Mouse (Mus musculus) T-helper 2 cell (primary cell): Measurements from ENCODE around the gene Zfp263.

ENCODE experiments used
- in situ Hi-C: fragments of 300-600 bp; cut with MboI, MseI; formaldehyde crosslinking; loops from one replicate; pipeline ENCODE4 v1.15.1; 2025; ENCODE audit warnings: high pct_unique_total_duplicates

Zfp263 gene

DNA sequence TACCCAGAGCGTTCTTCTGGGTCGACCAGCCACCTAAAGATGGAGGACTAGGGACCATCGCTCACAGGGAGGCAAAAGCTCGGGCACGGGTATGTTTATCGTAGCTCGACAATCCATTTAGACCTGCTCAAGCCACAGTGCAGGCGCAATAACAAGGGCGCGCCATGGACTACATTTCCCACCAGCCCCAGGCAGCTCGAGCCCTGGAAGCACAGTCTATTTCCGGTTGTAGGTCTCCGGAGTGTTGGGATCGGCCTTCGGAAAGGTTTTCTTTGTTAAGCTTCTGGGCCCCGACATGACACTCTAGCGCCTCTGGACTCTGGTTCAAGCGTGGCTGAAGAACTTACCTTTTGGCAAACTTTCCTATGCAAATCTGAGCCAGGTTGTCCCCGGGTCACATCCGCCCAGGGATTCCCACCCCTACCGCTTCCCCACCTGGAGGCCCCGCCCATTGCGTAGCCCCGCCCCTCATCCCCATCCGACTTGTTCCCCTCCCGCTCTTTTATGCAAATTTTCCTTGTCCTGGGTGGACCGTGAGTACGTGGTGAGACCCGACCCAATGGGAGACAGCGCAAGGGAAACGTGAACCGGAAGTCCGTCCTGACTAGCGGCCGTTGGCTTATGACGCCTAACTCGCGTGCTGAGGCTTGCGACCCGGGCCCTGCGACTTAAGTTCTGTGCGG, at the start of gene Zfp263:
Gene Zfp263 (plus strand): TSS at position 591 of the 683 bp plus-strand sequence.
- in situ Hi-C loops = loop anchor here (5.0 kb wide), 1 partner anchor 139 kb away; the partner anchor contains the start of genes Gm20695 and Zfp597

DNA sequence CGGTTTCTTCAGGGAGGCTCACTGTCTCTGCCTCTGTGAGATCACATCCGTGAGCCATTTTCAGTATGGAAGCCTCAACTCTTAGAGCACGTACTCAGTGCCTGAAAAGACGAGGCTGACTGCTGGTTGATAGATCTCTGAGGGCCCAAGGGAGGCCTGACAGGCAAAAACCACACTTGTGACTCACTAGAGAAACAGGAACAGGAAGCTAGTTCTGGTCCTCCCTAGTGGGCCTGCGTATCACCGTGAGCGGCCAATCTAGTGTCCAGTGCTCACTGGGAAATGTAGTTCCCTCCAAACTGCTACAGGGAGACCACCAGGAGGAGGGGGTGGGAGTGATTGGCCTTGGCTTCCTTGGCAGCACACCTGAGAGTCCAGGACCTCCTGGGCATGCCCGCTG, 44.6 kb upstream of the Zfp263 start:
- in situ Hi-C loops = no loop called here

DNA sequence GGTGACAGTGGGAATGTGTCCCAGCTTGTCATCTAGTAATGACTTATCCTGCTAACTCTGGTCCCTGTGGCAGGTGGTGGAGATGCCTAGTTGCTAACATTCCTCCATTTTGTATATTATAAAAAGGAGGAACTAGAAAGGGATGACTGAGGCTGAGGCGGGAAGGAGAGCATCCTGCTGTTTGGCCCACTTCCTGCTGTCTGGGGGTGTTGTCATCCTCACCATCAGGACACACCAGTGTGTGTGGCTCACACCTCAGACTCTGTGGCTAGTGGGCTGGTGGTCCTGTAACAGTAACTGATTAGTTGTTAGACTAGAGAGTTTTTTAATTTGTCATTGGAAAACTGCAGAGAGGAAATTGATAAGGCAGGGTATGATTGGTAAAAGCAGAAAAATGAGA, 43.0 kb upstream of the Zfp263 start:
- in situ Hi-C loops = no loop called here

DNA sequence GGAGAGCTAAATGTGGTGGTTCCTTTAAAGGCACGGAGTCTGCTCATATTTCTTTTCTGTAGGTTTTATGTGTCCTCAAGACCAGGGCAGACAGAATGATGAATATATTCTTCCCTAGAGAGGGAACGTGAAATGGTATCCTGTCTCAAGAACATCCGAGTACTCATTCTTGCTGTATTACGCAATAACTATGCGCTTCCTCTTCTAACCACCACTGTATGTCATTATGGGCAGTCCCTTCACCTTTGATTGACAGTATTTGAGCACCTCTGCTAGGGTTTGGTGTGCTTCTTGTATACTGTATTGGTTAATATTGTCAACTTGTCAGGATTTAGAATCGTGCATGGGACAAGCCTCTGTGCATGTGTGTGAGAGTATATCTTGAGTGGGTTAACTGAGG, 37.2 kb upstream of the Zfp263 start:
- in situ Hi-C loops = no loop called here

DNA sequence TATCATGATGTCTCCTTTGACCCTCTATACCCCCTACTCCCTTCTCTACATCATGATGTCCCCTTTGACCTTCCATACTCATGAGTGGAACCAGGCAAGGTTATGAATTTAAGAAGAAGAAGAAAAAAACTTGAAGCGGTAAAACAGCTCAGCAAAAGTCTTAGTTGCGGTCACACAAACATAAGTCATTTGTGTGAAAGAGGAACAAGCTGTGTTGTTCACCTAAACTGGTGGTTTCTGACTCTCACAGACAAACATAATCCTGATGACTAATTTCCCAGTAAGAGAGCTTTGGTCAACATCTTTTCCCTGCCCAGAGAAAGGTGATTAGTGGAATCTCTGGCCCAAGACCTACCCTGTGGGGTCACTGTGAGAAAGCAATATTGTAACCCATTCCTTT, 29.2 kb upstream of the Zfp263 start:
- in situ Hi-C loops = no loop called here

DNA sequence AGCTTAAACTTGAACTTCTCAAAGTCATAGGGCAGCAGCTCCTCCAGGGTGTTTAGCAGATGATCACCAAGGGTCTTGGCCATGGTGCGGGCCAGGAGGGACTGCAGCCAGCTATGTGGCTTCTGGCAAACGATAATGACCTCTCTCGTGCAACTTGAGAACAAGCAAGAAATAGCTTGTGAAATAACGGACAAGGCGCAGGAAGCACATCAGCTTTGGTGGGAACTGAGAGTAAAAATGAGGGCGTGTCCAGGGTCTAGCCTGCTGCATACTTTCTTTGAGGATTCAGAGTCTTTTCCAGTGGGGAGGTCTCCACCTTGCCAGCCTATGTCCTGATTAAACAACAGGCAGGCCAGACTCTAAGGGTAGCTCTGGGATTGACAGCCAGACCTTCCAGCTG, 25.9 kb upstream of the Zfp263 start, which contains the start of gene Mefv:
Gene Mefv (minus strand): TSS at position 118 of the 400 bp plus-strand sequence.
- in situ Hi-C loops = no loop called here

DNA sequence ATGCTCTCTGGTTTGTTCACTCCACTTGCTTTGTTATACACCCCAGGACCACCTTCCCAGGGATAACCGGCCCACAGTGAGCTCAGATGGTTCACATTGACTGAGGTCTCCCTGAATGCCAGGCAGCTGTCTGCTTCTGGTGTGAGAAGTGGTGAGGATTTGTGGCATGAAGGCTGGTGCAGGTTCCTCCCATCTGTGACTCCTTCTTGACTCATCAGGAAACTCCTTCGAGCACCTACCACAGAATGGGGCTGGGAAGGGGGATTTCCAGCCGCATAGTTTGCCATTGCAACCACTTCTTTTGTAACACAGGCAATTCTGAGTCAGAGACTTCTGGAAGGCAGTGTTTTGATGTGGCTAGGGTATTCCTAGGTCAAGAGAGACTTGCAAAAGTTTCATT, 20.7 kb upstream of the Zfp263 start:
- in situ Hi-C loops = no loop called here

DNA sequence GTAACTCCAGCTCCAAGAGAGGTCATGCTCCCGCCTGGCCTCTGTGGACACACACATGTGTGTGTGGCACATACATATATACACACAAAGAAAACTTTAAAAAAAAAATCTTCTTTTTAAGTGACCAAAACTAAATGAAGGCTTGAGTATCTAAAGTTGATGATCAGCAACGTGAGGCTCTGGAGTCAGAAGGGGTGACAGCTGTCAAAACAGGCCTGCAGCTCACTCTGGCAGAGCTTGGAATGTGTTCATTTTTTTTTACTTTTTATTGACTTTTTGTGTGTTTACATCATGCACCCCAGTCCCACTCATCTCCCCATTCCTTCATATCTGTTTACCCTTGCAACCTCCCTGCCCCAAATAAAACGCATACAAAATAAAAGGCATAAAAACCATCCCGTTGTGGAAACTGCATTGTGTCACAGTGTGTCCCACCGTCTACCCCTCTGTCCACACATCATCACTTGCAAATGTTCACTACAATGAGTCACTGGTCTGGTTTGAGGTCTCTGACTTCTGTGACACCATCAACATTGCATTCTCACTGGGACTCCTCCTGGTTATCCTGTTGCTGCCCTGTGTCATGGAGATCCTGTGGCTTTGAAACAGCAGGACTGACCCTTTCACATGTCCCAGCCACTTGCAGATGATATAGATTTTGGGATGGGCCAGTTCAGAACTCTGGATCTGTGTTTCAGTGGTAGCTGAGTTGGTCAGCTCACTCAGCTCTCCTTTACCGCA, 15.7 kb upstream of the Zfp263 start:
- in situ Hi-C loops = loop anchor here (5.0 kb wide), 1 partner anchor 279 kb away; no protein-coding TSS in a partner anchor

DNA sequence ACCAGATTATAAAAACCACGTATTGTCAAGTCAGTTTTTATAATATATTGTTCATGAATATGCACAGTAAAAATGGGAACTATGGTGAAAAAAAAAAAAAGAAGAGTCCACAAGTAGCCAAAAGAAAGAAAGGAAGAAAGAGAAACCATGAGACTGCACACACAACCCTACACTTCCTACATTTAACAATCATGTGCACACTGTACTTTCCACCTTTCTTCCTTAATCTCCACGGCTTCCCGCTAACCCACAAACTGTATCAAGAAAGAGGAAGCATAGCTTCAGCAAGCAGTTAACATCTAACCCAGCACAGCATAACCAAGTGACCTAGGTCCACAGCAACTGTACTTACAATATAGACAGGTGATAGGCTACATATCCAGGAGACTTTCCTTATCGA, 11.3 kb upstream of the Zfp263 start:
- in situ Hi-C loops = no loop called here

DNA sequence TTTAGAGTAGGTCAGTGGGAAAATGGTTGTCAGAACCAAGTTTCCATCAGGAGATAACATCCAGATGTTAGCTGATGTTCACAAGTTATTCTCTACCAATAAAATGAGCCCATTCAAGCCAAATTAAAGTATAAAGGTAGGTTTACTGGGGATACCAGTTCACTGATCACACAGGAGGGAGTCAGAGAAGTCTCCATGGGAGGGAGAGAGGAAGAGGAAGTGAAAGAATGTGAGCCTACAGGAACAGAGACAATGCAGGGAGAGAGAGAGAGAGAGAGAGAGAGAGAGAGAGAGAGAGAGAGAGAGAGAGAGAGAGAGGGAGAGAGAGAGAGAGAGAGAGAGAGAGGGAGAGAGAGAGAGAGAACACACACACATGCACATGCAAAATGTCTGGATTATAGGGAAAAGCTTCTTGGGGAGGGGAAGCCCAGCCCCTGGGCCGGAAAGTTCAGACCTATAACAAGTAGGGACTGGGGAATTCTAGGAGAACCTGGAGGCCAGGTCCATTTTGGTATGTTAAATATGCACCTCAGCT, 10.6 kb upstream of the Zfp263 start:
- in situ Hi-C loops = no loop called here

DNA sequence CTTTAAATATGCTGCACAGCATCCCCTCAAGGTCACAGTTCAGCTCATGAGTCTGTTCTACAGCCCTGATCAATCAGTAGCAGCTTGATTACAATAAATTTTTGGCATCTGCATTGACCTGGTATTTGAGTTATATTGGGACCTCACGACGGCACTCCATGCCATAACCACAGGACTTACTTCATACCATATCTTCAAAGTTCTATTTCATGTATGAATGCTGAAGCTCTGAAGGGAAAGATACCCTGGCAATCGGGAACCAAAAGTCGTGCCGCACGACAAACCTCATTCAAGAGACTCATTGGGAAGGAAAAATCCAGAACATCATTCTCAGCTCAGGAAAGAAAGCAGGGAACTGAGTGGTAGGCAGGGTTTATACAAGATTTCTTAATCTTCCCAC, 1.4 kb upstream of the Zfp263 start:
- in situ Hi-C loops = loop anchor here (5.0 kb wide), 1 partner anchor 140 kb away; the partner anchor contains the start of genes Gm20695 and Zfp597

DNA sequence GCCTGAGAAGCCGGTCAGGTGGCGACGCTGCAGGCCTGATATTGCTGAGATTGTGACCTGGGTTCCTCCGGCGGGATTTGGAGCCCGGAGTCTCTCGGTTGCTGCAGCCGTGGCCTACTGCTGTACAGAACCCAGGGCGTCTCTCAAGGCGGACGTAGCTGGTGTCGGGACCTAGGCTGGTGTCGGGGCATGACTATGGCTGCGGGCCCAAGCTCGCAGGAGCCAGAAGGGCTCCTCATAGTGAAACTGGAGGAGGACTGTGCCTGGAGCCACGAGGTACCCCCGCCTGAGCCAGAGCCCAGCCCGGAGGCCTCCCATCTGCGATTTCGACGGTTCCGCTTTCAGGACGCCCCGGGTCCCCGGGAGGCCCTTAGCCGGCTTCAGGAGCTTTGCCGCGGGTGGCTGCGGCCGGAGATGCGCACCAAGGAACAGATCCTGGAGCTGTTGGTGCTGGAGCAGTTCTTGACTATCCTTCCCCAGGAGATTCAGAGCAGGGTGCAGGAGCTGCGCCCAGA, 350 bp downstream of the Zfp263 start:
- in situ Hi-C loops = loop anchor here (5.0 kb wide), 1 partner anchor 138 kb away; the partner anchor contains the start of genes Gm20695 and Zfp597

DNA sequence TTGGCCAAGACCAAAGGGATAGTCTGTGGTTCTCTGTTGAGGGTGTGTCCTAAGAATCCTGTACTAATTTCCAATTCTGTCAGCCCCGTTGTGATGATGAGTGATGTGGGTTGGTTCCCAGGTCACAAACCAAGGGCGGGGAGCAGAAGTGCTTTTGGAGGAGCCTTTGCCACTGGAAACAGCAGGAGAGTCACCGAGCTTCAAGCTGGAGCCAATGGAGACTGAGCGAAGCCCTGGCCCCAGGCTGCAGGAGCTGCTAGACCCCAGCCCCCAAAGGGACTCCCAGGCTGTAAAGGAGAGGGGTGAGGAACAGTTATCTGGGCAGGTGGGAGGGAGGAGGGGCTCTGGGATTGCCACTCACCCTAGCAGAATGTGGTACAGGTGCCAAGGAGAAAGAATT, 1.8 kb downstream of the Zfp263 start:
- in situ Hi-C loops = no loop called here

DNA sequence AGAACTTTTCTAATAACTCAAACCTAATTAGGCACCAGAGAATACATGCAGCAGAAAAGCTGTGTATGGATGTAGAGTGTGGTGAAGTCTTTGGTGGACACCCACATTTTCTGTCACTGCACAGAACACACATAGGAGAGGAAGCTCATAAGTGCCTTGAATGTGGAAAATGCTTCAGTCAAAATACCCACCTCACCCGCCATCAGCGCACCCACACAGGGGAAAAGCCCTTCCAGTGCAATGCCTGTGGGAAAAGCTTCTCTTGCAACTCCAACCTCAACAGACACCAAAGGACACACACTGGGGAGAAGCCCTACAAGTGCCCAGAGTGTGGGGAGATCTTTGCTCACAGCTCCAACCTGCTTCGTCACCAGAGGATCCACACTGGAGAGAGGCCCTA, 5.1 kb downstream of the Zfp263 start:
- in situ Hi-C loops = no loop called here

DNA sequence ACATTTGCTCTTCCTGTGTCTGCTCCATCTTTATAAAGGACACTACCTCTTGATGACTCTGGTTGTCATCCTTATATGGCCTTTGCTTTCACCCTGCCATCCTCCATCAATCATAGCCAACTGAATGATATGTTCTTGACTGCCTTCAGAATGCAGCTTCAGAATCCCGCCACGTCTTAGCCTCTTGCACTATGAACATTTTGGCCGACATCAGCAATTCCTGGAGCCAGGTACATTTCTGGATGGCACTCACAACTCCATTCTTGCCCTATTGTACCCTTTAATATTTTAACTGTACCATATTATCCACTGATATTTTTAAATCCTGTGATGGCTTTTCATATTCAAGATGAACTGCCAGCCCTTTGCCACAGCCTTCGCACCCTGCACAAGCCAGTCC, 27.7 kb downstream of the Zfp263 start:
- in situ Hi-C loops = no loop called here

DNA sequence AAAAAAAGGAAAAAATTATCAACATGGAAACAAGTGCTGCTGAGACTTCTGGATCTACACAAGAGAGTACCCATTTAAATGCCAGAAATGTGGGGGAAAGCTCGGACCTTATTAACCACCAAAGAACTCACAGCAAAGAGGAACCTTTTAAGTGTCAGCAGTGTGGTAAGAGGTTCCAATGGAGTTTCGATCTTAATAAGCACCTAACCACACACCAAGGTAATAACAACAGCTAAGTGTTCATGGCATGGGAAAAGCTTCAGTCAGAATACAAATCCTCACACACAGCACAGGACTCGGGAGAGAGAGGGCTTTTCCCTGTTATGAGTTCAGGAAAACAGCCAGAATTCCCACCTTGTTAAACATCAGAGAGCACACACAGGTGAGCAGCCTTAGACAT, 32.5 kb downstream of the Zfp263 start:
- in situ Hi-C loops = no loop called here

DNA sequence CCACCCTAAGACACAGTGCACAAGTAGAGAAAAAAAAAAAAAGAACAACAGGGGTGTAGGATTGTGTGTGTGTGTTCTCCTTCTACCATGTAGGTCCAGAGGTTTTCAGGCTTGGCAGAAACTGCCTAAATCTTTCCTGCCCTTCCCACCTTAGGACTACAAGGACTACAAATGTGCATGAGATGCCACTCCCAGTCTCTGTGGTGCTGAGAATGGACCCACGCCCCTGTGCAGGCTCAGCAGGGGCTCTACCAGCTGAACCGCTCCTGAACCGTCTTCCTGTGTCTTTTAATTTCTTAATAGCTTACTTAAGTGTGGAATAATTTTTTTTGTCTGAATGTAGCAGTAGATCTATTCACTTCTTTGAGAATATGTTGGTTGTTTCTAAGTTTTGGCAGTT, 34.1 kb downstream of the Zfp263 start:
- in situ Hi-C loops = no loop called here

DNA sequence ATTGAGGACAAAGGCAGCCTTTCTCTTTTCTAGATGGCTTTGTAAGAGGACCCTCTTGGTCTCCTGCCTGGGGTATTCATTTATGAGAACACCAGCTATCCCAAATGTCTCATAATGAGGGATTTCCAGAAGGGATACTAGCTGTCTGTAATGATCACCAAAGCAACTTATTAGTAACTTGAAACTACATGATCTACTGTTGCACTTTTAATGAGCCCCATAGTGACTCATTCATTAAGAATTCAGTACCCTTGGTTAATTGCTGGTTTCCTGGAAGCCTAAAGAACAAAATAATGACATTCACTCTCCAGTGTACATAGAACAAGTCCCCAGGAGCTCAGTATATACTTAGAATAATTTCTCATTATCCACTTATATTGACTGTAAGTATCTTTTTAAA, 37.3 kb downstream of the Zfp263 start:
- in situ Hi-C loops = no loop called here

DNA sequence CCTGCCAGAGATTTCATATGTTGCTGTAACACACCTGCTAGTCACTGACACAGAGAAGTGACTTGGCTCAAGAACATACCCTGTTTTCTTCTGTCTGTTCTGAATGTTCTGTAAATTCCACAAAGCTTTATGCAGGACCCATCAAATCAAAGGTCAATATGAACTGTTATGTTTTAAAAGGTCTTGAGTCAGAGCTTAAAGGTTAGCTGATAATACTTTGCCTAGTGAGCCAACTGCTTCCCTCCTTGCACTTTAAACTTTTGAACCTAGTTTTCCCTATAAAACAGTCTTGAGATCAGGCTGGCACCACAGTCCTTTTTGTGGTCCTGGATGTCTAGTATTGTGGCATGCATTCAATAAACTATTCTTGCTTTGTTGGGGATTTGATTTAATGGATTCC, 44.5 kb downstream of the Zfp263 start:
- in situ Hi-C loops = no loop called here
